Mouse (Mus musculus) intestine, embryonic 14.5 days (tissue): ENCODE data around the gene Arhgap15. TPM values are rescaled to one million over a fixed set of nuclear protein-coding genes. Genes with fewer than 3 reads are reported as not detected.
"Not testable (repeated sequence)": the region's sequence is repeated elsewhere in the genome, so short reads cannot be mapped to it uniquely, and the experiment has no call there.

ENCODE experiments used
- ATAC-seq: fragments of 200-750 bp; cut with Nextera tagmentation; replicated peaks from 2 replicates; pipeline ENCODE4 v1.8.0; 2017; ENCODE audit warnings: low read depth, moderate number of reproducible peaks, moderate TSS enrichment, moderate library complexity; ENCODE audit not compliant: low FRiP score, low TSS enrichment
- DNase-seq: peaks from one replicate; pipeline ENCODE4 v3.0.0-alpha.2; 2018; ENCODE audit warnings: low spot score
- H3K27ac ChIP-seq: fragments of 300-500 bp; sonication (generic); 2 replicates; pipeline ENCODE4 v1.5.1; 2014; ENCODE audit warnings: low read depth, mild to moderate bottlenecking, control low read depth
- H3K27me3 ChIP-seq: fragments of 300-500 bp; sonication (generic); replicated peaks from 2 replicates; pipeline ENCODE4 v1.6.1; 2014; ENCODE audit warnings: low read length, control low read depth; ENCODE audit not compliant: control insufficient read depth, insufficient read depth
- H3K36me3 ChIP-seq: fragments of 300-500 bp; sonication (generic); 2 replicates; pipeline ENCODE4 v1.6.1; 2014; ENCODE audit warnings: low read length, control low read depth; ENCODE audit not compliant: control insufficient read depth, insufficient read depth
- H3K4me1 ChIP-seq: fragments of 300-500 bp; sonication (generic); replicated peaks from 2 replicates; pipeline ENCODE4 v1.6.1; 2014; ENCODE audit warnings: low read length, control low read depth, mixed read lengths; ENCODE audit not compliant: control insufficient read depth, insufficient read depth
- H3K4me2 ChIP-seq: fragments of 300-500 bp; sonication (generic); 2 replicates; pipeline ENCODE4 v1.6.1; 2014; ENCODE audit warnings: low read length
- H3K4me3 ChIP-seq: fragments of 300-500 bp; sonication (generic); 2 replicates; pipeline ENCODE4 v1.5.1; 2014; ENCODE audit warnings: low read depth, low read length, control low read depth, mixed read lengths
- H3K9ac ChIP-seq: fragments of 300-500 bp; sonication (generic); 2 replicates; pipeline ENCODE4 v1.6.1; 2014; ENCODE audit warnings: mild to moderate bottlenecking, low read length
- H3K9me3 ChIP-seq: fragments of 300-500 bp; sonication (generic); 2 replicates; pipeline ENCODE4 v1.6.1; 2016; ENCODE audit warnings: low read length, control low read depth; ENCODE audit not compliant: control insufficient read depth
- WGBS: fragments of 180-500 bp; shearing (Covaris S2); extraction: QIAGEN DNeasy Blood & Tissue Kit; methylation state at CpG from one replicate; pipeline ENCODE4 v1.1.7; 2014; 5-methylcytosine and 5-hydroxymethylcytosine counted together
- polyA plus RNA-seq: library from polyadenylated mRNA; unstranded; fragments of >200 nt; fragmentation: Nextera tagmentation; extraction: Ambion mirVana; gene quantifications from 2 replicates; pipeline ENCODE4 v1.2.1, GENCODE M21; 2014

The Arhgap15 gene
- polyA plus RNA-seq, 1 experiment from 2014 or later, result 1.5 TPM

DNA sequence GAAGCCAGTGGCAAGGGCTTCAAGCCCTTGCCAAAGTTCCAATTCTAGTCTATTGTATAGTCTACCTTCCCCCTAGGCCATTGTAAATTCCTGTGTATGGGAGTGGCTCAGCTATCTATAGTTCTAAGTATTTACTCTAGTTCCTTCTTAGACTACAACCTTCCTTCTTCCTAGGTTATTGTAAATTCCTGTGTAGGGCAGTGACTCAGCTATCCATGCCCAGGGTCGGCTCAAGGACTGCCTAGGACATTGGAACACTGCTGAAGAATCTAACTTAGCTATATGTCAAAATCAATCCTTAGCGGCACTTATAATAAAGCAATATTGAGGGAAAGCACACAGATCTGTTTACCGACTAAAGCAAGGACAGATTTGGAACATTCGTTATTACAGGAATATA lies 13.6 kb upstream of the Arhgap15 start:
- ATAC-seq, H3K4me2 ChIP-seq, H3K36me3 ChIP-seq, H3K9me3 ChIP-seq, H3K4me3 ChIP-seq, H3K27ac ChIP-seq, H3K4me1 ChIP-seq, H3K9ac ChIP-seq, DNase-seq, H3K27me3 ChIP-seq: not testable (repeated sequence)
- 81% methylated on average over 4 of the region's 4 CpGs for WGBS

DNA sequence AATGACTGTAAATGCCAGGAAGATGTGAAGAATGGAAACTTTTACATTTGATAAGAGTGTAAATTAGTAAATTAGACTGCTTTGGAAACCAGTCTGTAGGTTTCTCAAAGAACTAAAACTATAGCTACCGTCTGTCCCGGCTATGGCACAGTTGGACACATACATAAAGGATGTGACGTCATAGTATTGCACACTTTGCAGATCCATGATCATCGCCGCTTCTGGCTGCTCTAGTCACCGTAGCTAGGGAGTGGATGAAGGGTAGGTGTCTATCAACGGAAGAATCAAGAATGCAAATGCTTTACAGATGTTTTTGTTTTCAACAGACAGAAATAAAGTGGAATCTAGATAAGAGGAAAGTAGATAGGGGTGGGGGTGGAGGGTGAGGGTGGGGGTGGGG lies 11.1 kb upstream of the Arhgap15 start:
- no peak for DNase-seq
- Histone ChIP-seq H3K4me3 (no peak overlapping the region), H3K36me3 (no peaks in the 10 kb centered on the region), H3K4me1 (no peaks in the 10 kb centered on the region), H3K27ac (no peak overlapping the region), H3K9ac (no peak overlapping the region), H3K27me3 (no peaks in the 10 kb centered on the region), H3K9me3 (no peaks in the 10 kb centered on the region), H3K4me2 (no peak overlapping the region)
- ATAC-seq, result no peak
- WGBS, result 93% methylated on average over 7 of the region's 7 CpGs

DNA sequence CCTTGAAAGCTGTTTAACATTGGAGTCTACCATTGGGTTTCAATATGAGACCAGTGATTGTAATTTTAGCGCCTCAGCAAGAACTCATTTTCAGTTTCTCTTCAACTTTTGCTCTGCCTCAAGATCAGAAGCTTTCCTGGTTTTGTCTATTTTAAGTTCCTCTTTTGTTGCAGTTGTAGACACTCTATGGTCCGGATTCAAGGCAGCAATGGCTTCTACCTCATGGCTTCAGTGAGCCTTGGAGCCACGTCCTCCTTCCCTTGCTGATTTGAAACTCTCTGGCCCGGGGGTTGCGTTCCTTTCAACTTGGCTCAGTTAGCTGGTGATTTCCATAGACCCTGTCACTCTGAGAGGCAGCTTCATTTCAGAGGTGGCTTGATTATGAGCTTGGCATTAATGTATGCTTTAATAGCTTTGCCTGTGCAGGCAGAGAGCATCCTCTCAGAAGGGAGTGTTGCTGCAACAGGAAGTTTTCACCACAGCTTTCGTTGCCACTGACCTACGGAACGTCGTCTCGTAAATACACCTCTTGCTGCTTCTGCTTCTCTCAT lies 10.0 kb upstream of the Arhgap15 start:
- Histone ChIP-seq H3K27me3 (no peaks in the 10 kb centered on the region), H3K9ac (no peak overlapping the region), H3K9me3 (no peaks in the 10 kb centered on the region), H3K4me1 (no peaks in the 10 kb centered on the region), H3K36me3 (no peaks in the 10 kb centered on the region), H3K4me3 (no peak overlapping the region), H3K4me2 (no peak overlapping the region), H3K27ac (no peak overlapping the region)
- no peak for ATAC-seq
- DNase-seq, result no peak
- WGBS, result 82% methylated on average over 10 of the region's 10 CpGs

DNA sequence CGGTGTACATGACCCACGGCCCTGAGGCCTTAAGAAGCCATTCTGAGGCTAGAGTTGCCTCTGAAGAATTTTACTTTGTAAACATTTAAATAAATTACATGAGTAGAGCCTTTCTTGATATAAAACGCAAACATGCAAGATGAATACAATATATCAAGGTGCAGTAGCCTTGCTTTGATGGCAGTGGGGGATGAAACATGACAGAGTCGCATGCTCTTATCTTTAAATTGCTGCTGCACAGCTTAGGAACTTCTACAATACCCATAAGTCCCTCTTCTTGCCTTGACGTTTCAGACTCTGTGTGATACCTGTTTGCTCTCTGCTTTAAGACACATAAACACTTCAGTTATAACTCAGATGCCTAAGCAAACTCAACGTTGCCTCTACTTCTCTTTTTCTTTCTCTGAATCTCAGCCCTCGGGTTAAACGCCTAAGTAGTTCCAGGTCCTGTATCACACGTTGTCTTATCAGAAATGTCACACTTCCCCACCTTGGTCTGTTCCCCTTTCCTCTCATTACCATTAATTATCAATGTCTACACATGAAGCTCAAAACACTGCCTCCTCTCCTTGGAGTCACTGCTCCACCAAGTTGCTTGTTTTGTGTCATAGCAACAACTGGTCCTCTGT lies 9.3 kb upstream of the Arhgap15 start:
- no peak for ATAC-seq
- Histone ChIP-seq H3K4me1 (no peaks in the 10 kb centered on the region), H3K9ac (no peak overlapping the region), H3K4me3 (no peak overlapping the region), H3K27me3 (no peaks in the 10 kb centered on the region), H3K27ac (no peak overlapping the region), H3K36me3 (no peaks in the 10 kb centered on the region), H3K4me2 (no peak overlapping the region), H3K9me3 (no peaks in the 10 kb centered on the region)
- DNase-seq, result no peak
- WGBS, result 61% methylated on average over 9 of the region's 9 CpGs

DNA sequence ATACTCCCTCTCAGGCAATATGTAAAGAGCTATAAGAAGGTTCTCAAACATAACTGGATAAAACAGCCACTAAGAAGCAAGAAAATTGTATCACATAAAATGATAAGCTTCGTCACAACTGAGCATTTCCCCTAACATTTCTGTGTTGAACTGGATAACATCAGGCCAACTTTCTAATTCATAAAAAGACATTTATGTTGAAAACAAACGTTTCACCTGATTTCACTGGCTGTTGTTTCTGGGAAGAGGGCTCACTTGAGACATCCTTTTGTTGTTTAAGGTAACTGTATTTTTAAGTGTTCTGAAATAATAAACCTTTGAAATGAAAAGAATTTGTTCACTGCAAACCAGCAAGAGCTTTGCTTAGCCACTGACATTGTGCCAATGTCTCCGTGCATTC lies 697 bp downstream of the Arhgap15 start:
- H3K4me1 ChIP-seq, result no peaks in the 10 kb centered on the region
- H3K27me3 ChIP-seq, result no peaks in the 10 kb centered on the region
- H3K4me2 ChIP-seq, result no peak overlapping the region
- WGBS, result 67% methylated on average over 3 of the region's 3 CpGs
- DNase-seq (no peak), ATAC-seq (no peak)
- no peak overlapping the region for H3K27ac ChIP-seq
- H3K4me3 ChIP-seq, result no peak overlapping the region
- no peaks in the 10 kb centered on the region for H3K9me3 ChIP-seq
- H3K9ac ChIP-seq, result no peak overlapping the region
- no peaks in the 10 kb centered on the region for H3K36me3 ChIP-seq

DNA sequence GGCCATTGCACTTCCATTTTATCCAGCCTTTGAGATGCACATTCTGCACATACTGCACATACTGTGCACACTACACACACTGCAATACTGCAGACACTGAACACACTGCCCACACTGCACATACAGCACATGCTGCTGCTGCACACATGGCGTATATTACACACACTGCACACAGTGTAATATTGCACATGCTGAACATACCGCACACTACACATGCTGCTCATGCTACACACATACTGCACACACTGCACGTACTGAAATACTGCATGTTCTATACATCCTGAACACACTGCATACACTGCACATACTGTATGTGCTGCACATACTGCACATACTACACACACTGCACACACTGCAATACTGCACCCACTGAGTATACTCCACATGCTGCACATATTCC lies 7.3 kb downstream of the Arhgap15 start:
- Histone ChIP-seq H3K9me3 (no peaks in the 10 kb centered on the region), H3K4me1 (no peaks in the 10 kb centered on the region), H3K27ac (no peak overlapping the region), H3K9ac (no peak overlapping the region), H3K4me2 (no peak overlapping the region), H3K36me3 (no peaks in the 10 kb centered on the region), H3K27me3 (no peaks in the 10 kb centered on the region), H3K4me3 (no peak overlapping the region)
- no peak for DNase-seq
- WGBS, result 93% methylated on average over 3 of the region's 3 CpGs
- no peak for ATAC-seq

GRCm38 (mm10) chr2:43756626-43757025 lies 8.0 kb downstream of the Arhgap15 start:
- H3K4me2 ChIP-seq, result no peak overlapping the region
- H3K27ac ChIP-seq, result no peak overlapping the region
- no peaks in the 10 kb centered on the region for H3K4me1 ChIP-seq
- H3K4me3 ChIP-seq, result no peak overlapping the region
- H3K27me3 ChIP-seq, result no peaks in the 10 kb centered on the region
- 81% methylated on average over 2 of the region's 2 CpGs for WGBS
- no peaks in the 10 kb centered on the region for H3K9me3 ChIP-seq
- H3K9ac ChIP-seq, result no peak overlapping the region
- DNase-seq (no peak), ATAC-seq (no peak)
- no peaks in the 10 kb centered on the region for H3K36me3 ChIP-seq

DNA sequence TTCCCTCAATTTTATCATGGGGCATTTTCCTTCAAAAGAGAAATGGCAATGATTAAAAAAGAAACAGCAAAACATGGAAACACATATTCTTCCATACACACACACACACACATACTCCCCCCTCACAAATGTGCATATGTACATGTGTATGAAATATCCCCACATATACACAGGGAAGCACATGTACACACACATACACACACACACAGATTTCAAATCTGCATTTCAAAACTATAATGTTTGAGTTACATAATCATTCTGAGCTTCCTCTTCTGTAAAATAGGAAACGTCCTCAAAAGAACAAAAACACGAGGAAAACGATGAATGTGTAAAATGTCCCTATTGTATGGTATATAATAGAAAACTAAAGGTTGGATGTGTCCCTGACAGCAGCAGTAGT lies 13.1 kb downstream of the Arhgap15 start:
- Histone ChIP-seq H3K9me3 (no peaks in the 10 kb centered on the region), H3K27ac (no peak overlapping the region), H3K9ac (no peak overlapping the region), H3K36me3 (no peaks in the 10 kb centered on the region), H3K4me2 (no peak overlapping the region), H3K27me3 (no peaks in the 10 kb centered on the region), H3K4me1 (no peaks in the 10 kb centered on the region), H3K4me3 (no peak overlapping the region)
- no peak for DNase-seq
- 89% methylated on average over 3 of the region's 3 CpGs for WGBS
- no peak for ATAC-seq

DNA sequence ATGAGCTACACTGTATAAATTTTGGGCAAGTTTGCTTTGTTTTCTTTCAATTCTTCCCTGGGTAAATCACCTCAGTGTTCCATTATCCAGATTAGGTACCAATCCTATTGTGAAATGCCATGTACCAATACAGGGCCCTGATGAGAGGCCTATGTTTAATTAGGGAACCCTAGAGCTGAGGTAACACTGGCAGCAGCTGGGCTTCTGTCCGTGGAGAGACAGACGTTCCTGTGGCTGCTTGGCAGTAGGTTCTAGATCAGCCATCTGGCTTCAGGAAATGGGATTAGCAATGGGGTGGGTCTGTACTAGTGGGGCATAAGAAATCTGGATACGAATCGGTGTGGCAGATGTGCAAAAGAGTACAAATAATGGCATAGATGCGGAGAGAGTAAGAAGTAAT lies 14.7 kb downstream of the Arhgap15 start:
- no peaks in the 10 kb centered on the region for H3K27me3 ChIP-seq
- DNase-seq (no peak), ATAC-seq (no peak)
- H3K4me3 ChIP-seq, result no peak overlapping the region
- H3K4me1 ChIP-seq, result no peaks in the 10 kb centered on the region
- no peak overlapping the region for H3K4me2 ChIP-seq
- no peaks in the 10 kb centered on the region for H3K9me3 ChIP-seq
- no peaks in the 10 kb centered on the region for H3K36me3 ChIP-seq
- no peak overlapping the region for H3K27ac ChIP-seq
- WGBS, result 75% methylated on average over 5 of the region's 5 CpGs
- no peak overlapping the region for H3K9ac ChIP-seq
